Mouse (Mus musculus): ENCODE results near the gene Olfr1014.

The Olfr1014 gene

DNA sequence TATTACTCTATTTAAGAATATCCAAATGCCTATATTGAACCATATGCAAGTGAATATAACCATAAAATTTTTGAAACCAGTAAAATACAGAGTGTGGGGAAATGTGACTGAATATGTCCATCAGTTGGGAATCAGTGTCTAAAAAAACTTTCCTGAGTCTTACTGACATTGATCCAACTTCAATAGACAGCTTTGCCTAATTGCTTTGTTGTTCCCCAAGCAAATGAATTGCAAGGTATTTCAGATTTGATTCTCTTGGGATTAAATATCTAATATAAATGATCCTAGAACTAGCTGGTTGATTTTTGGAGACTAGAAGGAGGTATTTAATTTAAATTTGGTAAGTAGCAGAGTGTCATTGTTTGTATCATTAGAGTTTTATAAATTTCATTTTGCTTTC is at the start of gene Olfr1014:
Gene Olfr1014 (plus strand): TSS at position 301 of the 400 bp plus-strand sequence.
- DNase-seq (ENCODE audit: low spot score in 2 of 2) = no peak

DNA sequence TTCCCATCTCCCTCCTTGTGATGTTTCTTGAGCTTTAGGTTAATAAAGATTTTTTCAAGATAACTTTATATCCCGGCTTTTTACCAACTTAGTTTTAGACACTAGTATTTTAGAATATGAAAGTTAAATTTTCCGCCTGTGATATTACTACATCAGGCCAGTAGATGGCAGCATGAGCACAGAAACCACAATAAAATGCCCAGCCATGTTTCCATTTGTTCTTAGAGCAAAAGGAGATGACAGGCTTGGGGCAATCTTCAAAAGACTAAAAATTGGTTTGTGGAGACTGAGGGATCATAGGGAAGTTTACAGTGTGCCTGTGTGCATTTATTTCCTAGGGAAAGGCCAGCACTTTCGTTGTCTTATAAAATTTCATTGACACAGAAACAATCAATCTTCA is 46.7 kb upstream of the Olfr1014 start:
- peak in 1 of 2 experiments; percentile 8 for DNase-seq (ENCODE audit: low spot score in 2 of 2)

- DNase-seq (ENCODE audit: low spot score in 2 of 2) = no peak
Measured at GRCm38 (mm10) chr2:85753822-85754221, 18.7 kb upstream of the Olfr1014 start.

DNA sequence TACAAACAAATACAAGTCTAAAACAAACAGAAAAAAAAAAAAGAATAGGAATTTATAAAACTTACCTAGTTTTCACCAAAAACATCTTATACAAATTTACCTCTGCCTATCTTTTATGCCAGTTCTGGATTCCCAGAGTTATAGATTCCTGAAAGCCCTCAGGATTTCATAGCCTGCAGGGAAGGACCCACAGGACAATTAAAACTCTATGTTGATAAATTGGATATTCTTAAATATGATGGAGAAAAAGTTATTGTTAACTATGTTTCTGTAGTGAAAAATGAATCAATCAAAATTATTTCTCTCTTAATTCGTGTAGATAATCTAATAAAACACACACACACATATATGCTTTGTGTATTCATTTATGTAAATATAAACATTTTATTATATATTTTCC is 9.8 kb upstream of the Olfr1014 start, which contains the start of gene Olfr1012:
Gene Olfr1012 (minus strand): TSS at position 101 of the 400 bp plus-strand sequence.
- DNase-seq (ENCODE audit: low spot score in 2 of 2) = no peak

- DNase-seq (ENCODE audit: low spot score in 2 of 2) = no peak
Measured at GRCm38 (mm10) chr2:85766798-85767197, 5.7 kb upstream of the Olfr1014 start, which contains the start of gene Olfr1013. Olfr1013 (plus strand) TSS chr2:85767098.

DNA sequence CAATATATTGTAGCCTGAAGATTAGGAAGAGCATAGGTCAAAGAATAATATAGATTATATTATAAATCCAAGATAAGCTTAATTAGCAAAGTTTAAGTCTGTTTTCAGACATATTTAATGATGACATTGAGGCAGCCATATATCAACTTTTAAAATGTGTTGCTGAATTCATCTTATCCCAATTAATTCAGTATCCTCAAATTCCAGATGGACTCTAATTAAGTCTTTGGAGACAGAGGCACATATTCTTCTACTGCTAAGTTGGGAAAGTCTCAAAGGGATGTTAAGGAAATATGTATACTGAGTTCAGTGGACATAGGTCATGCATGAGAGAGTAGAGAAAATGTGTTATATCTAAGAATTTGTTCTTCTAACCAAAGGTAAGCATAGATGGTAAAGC is 9.2 kb downstream of the Olfr1014 start, which contains the start of gene Olfr1015:
Gene Olfr1015 (plus strand): TSS at position 301 of the 400 bp plus-strand sequence.
- DNase-seq (ENCODE audit: low spot score in 2 of 2) = no peak

- no peak for DNase-seq (ENCODE audit: low spot score in 2 of 2)
Measured at GRCm38 (mm10) chr2:85792331-85792730, 19.8 kb downstream of the Olfr1014 start.

GRCm38 (mm10) chr2:85802444-85802843 is 29.9 kb downstream of the Olfr1014 start, which contains the start of gene Olfr1016:
Olfr1016 (minus strand) TSS chr2:85802544.
- DNase-seq (ENCODE audit: low spot score in 2 of 2) = no peak

DNA sequence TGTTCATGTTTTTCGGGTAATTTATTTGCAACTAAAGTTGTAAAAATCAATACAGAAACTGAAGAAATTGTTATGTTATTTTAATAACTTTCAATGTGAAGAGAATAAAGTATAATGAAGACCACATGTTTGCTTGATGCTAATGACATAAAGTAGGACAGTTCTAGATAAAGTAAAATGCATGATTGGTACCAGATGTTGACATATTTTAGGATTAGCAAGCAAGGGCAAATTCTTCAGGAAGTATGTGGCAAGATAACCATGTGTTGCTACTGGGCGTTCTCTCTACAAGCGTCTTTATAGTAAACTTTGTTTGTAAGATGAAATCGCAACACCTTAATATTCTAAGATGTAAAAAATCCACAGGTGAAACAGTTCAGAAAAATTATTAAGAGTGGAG is 32.0 kb downstream of the Olfr1014 start:
- no peak for DNase-seq (ENCODE audit: low spot score in 2 of 2)

GRCm38 (mm10) chr2:85818179-85818578 is 45.7 kb downstream of the Olfr1014 start, which contains the start of gene Olfr1018:
Olfr1018 (plus strand) TSS chr2:85818479.
- DNase-seq (ENCODE audit: low spot score in 2 of 2) = no peak
